29 mouse cellular contexts compared by ENCODE assay signal in the genomic region with DNA sequence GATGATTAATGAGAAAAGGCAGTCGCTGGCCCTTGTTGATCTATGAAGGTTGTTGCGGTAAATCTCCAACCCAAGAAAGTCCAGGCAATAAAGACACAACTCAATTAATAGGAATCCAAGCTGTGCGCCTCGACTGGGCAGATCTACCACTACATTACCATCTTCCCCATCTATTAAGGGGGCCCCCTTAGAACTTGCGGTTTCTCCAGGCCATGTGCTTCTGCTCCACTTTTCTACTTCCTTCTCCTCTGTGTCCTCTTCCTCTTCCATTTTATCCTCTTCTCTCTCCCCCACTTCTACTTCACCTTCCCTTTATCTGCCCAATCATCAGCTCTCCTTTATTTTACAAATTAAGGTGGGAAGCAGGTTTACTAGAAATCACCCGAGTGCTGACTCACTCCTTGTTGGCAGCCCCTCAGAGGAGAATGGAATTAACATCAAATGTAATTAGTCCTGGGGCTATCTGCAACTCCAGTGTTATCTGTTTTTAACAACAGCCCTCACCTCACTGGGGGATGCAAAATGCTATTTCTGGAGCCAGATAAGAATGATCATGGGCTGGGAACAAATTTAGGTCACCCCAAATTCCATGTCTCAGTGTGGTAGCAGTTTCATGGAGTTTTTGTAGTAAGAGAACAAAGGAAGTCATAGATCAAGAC. TPM values are rescaled to one million over a fixed set of nuclear protein-coding genes. Genes with fewer than 3 reads are reported as not detected.
A peak's percentile ranks its signal among the peaks of the same experiment; 100 is the strongest.
DNase-seq lines count a peak whose midpoint lies in the region; ATAC-seq and TF ChIP-seq lines count a peak whose summit lies in the region.
"Had no signal": no experiment of that assay in that cellular context is flagged by ENCODE, and none has a peak within 500 bp of the region (broad histone marks: within the 10 kb centered on the region; RNA-seq: fewer than 3 reads in every experiment).

No protein-coding gene starts in this region.

- H3K4me2 ChIP-seq in liver, embryonic 16.5 days (ENCODE audit: low read depth, low read length): 0 out of 2 replicates have a peak overlapping the region, but pooled peaks have one; percentile 6
- H3K4me2 ChIP-seq: forebrain, embryonic 15.5 days; heart, embryonic 11.5 days; hindbrain, embryonic 13.5 days; lung, embryonic 14.5 days; midbrain, embryonic 11.5 days had no signal

- intact Hi-C loops in left cerebral cortex, postnatal 25 days (cut with DNase I): no loop called here

- peak; percentile 84 to 87 for TF ChIP-seq EP300 in MEL (IDR thresholded peaks at IDR 0.05; ENCODE audit: low read depth in 1 of 2, low read length in 2 of 2)

- H3K27me3 ChIP-seq in E14TG2a.4 (ENCODE audit: insufficient read depth, low read length) (0 out of 2 replicates have a peak, but pooled peaks cover 3% of the 10 kb centered on the region), MEL (ENCODE audit: control insufficient read depth in 1 of 2, insufficient read depth in 2 of 2, low read length in 2 of 2) (no peaks in the 10 kb centered on the region)
- no peaks in the 10 kb centered on the region for H3K27me3 ChIP-seq in liver, embryonic 16.5 days (ENCODE audit: control insufficient read depth, insufficient read depth, low read depth, low read length)
- H3K27me3 ChIP-seq: forebrain, embryonic 15.5 days; hindbrain, embryonic 13.5 days had no signal

- ATAC-seq in liver, embryonic 16.5 days (ENCODE audit: low read depth): no peak
- ATAC-seq: forebrain, embryonic 15.5 days; midbrain, embryonic 16.5 days had no signal

- H3K4me1 ChIP-seq in E14TG2a.4 (replicated peaks; ENCODE audit: low read depth, low read length) (peaks cover 69% of the 10 kb centered on the region), MEL (ENCODE audit: control insufficient read depth in 1 of 2, insufficient read depth in 2 of 2, low read length in 2 of 2) (peaks cover 30 to 57% of the 10 kb centered on the region in 2 experiments)
- H3K4me1 ChIP-seq in liver, embryonic 16.5 days (ENCODE audit: control insufficient read depth, low read depth, low read length): peaks cover 41% of the 10 kb centered on the region

- TF ChIP-seq POLR2A in MEL (IDR thresholded peaks at IDR 0.05; ENCODE audit: control insufficient read depth in 1 of 2, insufficient read depth in 1 of 2, low read depth in 1 of 2, low read length in 2 of 2, poor library complexity in 1 of 2): no peak

- H3K27ac ChIP-seq in MEL (ENCODE audit: control insufficient read depth, low read depth, low read length): peak overlapping the region; percentile 88
- peak overlapping the region; percentile 12; the same call in 1 of the 2 replicates for H3K27ac ChIP-seq in liver, embryonic 16.5 days (ENCODE audit: low read length)
- no peak overlapping the region for H3K27ac ChIP-seq in layer of hippocampus, adult 2 months
- H3K27ac ChIP-seq: forebrain, embryonic 15.5 days; hindbrain, embryonic 13.5 days had no signal

- 0 out of 2 replicates have a peak, but pooled peaks cover 4% of the 10 kb centered on the region for H3K79me2 ChIP-seq in MEL (ENCODE audit: control insufficient read depth, insufficient read depth, low read length, poor library complexity)

- 37% methylated on average over 6 of the region's 6 CpGs for WGBS in liver, embryonic 16.5 days (ENCODE audit: insufficient replicate concordance)

- no peak for TF ChIP-seq CTCF in E14TG2a.4 (conservative IDR thresholded peaks at IDR 0.05; ENCODE audit: low read length)
- TF ChIP-seq CTCF in MEL (IDR thresholded peaks at IDR 0.05 in 2 of 3, conservative IDR thresholded peaks at IDR 0.05 in 1 of 3; ENCODE audit: control insufficient read depth in 1 of 3, insufficient read depth in 1 of 3, low read depth in 2 of 3, low read length in 3 of 3, poor library complexity in 1 of 3, severe bottlenecking in 1 of 3): no peak
- no peak for TF ChIP-seq CTCF in layer of hippocampus, adult 2 months (conservative IDR thresholded peaks at IDR 0.05)

- peaks cover 18% of the 10 kb centered on the region for H3K36me3 ChIP-seq in E14TG2a.4 (ENCODE audit: insufficient read depth, low read length)
- peaks cover 0 to 35% of the 10 kb centered on the region in 2 experiments; a peak in 2 of 4 replicates for H3K36me3 ChIP-seq in MEL (ENCODE audit: control insufficient read depth in 1 of 2, insufficient read depth in 2 of 2, low read length in 2 of 2)
- no peaks in the 10 kb centered on the region for H3K36me3 ChIP-seq in liver, embryonic 16.5 days (ENCODE audit: control insufficient read depth, insufficient read depth)
- H3K36me3 ChIP-seq: forebrain, embryonic 15.5 days; hindbrain, embryonic 13.5 days had no signal

- peak overlapping the region; percentile 62 for H3K4me3 ChIP-seq in E14TG2a.4 (replicated peaks; ENCODE audit: low read length)
- peak overlapping the region in 1 of 2 experiments; percentile 19; a peak in 2 of 4 replicates for H3K4me3 ChIP-seq in MEL (ENCODE audit: control insufficient read depth in 1 of 2, insufficient read depth in 1 of 2, low read depth in 2 of 2, low read length in 2 of 2)
- no peak overlapping the region for H3K4me3 ChIP-seq in liver, embryonic 16.5 days (ENCODE audit: low read depth, low read length)
- no peak overlapping the region for H3K4me3 ChIP-seq in layer of hippocampus, adult 2 months
- H3K4me3 ChIP-seq: forebrain, embryonic 15.5 days; gastrocnemius, adult 2 months; hindbrain, embryonic 13.5 days had no signal

- peak; percentile 82 for DNase-seq in MEL (ENCODE audit: low read depth, low spot score)
- DNase-seq in c-Kit-positive CD71-positive TER-119-negative erythroid progenitor cells, embryonic 14.5 days (ENCODE audit: low read depth): peak; percentile 44
- DNase-seq in layer of hippocampus, adult 2 months (ENCODE audit: low spot score in 2 of 2): no peak
- DNase-seq in layer of hippocampus, adult 8-10 months (ENCODE audit: low spot score in 2 of 2): no peak
- no peak for DNase-seq in left cerebral cortex, postnatal 25 days (ENCODE audit: low spot score in 2 of 2)
- DNase-seq: adrenal gland, postnatal 14 days; cerebellum, adult 2 months; cerebellum, postnatal 25 days; gastrocnemius, adult 2 months; gastrocnemius, postnatal 36 days; heart, adult 18-20 months; heart, postnatal 4 days; kidney, adult 11 months; kidney, postnatal 14 days; left cerebral cortex, postnatal 4 days; lung, embryonic 14.5 days; lung, postnatal 14 days; right cerebral cortex, postnatal 25 days; spleen, adult 18-20 months; thymus, postnatal 14 days had no signal

- TF ChIP-seq RAD21 in MEL (IDR thresholded peaks at IDR 0.05; ENCODE audit: low read depth, low read length): no peak

- peak overlapping the region; percentile 20 for H3K9ac ChIP-seq in MEL (ENCODE audit: control insufficient read depth, low read depth, low read length, poor library complexity, severe bottlenecking)
- no peak overlapping the region for H3K9ac ChIP-seq in liver, embryonic 16.5 days (ENCODE audit: low read depth, low read length)
- H3K9ac ChIP-seq: forebrain, embryonic 15.5 days; hindbrain, embryonic 13.5 days; lung, embryonic 14.5 days had no signal

- H3K9me3 ChIP-seq in E14TG2a.4 (ENCODE audit: low read length): peaks cover 11% of the 10 kb centered on the region; the same call in 1 of the 2 replicates
- H3K9me3 ChIP-seq in MEL (replicated peaks; ENCODE audit: insufficient read depth, low read length): no peaks in the 10 kb centered on the region
- H3K9me3 ChIP-seq in liver, embryonic 16.5 days (replicated peaks; ENCODE audit: control insufficient read depth, low read length): no peaks in the 10 kb centered on the region
- H3K9me3 ChIP-seq: forebrain, embryonic 15.5 days; hindbrain, embryonic 13.5 days had no signal

TF ChIP-seq in MEL, 35 proteins besides CTCF, POLR2A, EP300 and RAD21 (continues in another document):
- TF ChIP-seq ELF1 (IDR thresholded peaks at IDR 0.05; ENCODE audit: low read depth, low read length): peak; percentile 15; the same call in 1 of the 2 replicates
- TF ChIP-seq KAT2A (conservative IDR thresholded peaks at IDR 0.05; ENCODE audit: low read depth, low read length): no peak; the same call in 1 of the 2 replicates
- no peak for TF ChIP-seq E2F4 (IDR thresholded peaks at IDR 0.05; ENCODE audit: borderline replicate concordance, low read depth, low read length)
- TF ChIP-seq HCFC1 (IDR thresholded peaks at IDR 0.05; ENCODE audit: low read depth, low read length): peak; percentile 11; the same call in 1 of the 2 replicates
- TF ChIP-seq JUND (IDR thresholded peaks at IDR 0.05; ENCODE audit: low read depth, low read length): no peak
- no peak for TF ChIP-seq POLR2AphosphoS2 (IDR thresholded peaks at IDR 0.05; ENCODE audit: low read length)
- peak; percentile 95 for TF ChIP-seq GATA1 (IDR thresholded peaks at IDR 0.05; ENCODE audit: low read depth, low read length)
- TF ChIP-seq GABPA (IDR thresholded peaks at IDR 0.05; ENCODE audit: low read depth, low read length): no peak
- TF ChIP-seq MXI1 (IDR thresholded peaks at IDR 0.05; ENCODE audit: low read depth, low read length): peak; percentile 81
- no peak for TF ChIP-seq POLR2AphosphoS5 (IDR thresholded peaks at IDR 0.05; ENCODE audit: borderline replicate concordance, low read depth, low read length)
- TF ChIP-seq TAL1 (IDR thresholded peaks at IDR 0.05; ENCODE audit: low read length): peak; percentile 37; the same call in 1 of the 2 replicates

RNA-seq across cellular contexts. Expression of a gene that starts 2.7 kb away (rescaled TPM):
- 15.3 and 19.7 TPM in 2 replicates for total RNA-seq in MEL (2012; rRNA removed)
- polyA plus RNA-seq in MEL (2012; ENCODE audit: insufficient read depth in 1 of 2, insufficient read length in 2 of 2, low read depth in 1 of 2, low replicate concordance in 2 of 2, missing spikeins in 1 of 2): 10 to 100 TPM in 1 of 2 experiments, not detected in 1; 23.5 TPM
- polyA plus RNA-seq in liver, embryonic 16.5 days (2015; fragmentation: Nextera tagmentation; extraction: Ambion mirVana): 5.7 and 7.6 TPM in 2 replicates
- total RNA-seq in layer of hippocampus, adult 2 months (2021): 10 to 100 TPM; 14.8 TPM
- 10 to 100 TPM; 14.9 to 22.3 (median 19.0) TPM for total RNA-seq in layer of hippocampus, adult 8-10 months (2022)
- total RNA-seq in left cerebral cortex, postnatal 25 days (2021): 10 to 100 TPM; 10.3 to 10.6 TPM

RNA-seq across cellular contexts. Expression of a gene that starts 46.0 kb away (rescaled TPM):
- total RNA-seq in MEL (2012; rRNA removed): 0.07 and 0.27 TPM in 2 replicates
- polyA plus RNA-seq in MEL (2012; ENCODE audit: insufficient read depth in 1 of 2, insufficient read length in 2 of 2, low read depth in 1 of 2, low replicate concordance in 2 of 2, missing spikeins in 1 of 2): under 1 TPM in 1 of 2 experiments, not detected in 1; 0.72 TPM
- polyA plus RNA-seq in liver, embryonic 16.5 days (2015; fragmentation: Nextera tagmentation; extraction: Ambion mirVana): 2.0 and 2.5 TPM in 2 replicates
- total RNA-seq in layer of hippocampus, adult 2 months (2021): 1 to 10 TPM; 3.0 to 3.9 TPM
- total RNA-seq in layer of hippocampus, adult 8-10 months (2022): 1 to 10 TPM; 3.1 to 6.0 (median 3.6) TPM
- 1 to 10 TPM; 3.6 to 4.2 TPM for total RNA-seq in left cerebral cortex, postnatal 25 days (2021)
- total RNA-seq: megakaryocyte, adult 5-6 weeks; neutrophil, adult 5-6 weeks had no signal

RNA-seq across cellular contexts. Expression of a gene that starts 55.1 kb away (rescaled TPM):
- 25.8 and 26.0 TPM in 2 replicates for total RNA-seq in MEL (2012; rRNA removed)
- polyA plus RNA-seq in MEL (2012; ENCODE audit: insufficient read depth in 1 of 2, insufficient read length in 2 of 2, low read depth in 1 of 2, low replicate concordance in 2 of 2, missing spikeins in 1 of 2): 100 to 1,000 TPM in 1 of 2 experiments, 10 to 100 TPM in 1; 34.4 to 145 TPM
- polyA plus RNA-seq in liver, embryonic 16.5 days (2015; fragmentation: Nextera tagmentation; extraction: Ambion mirVana): 6.8 and 8.2 TPM in 2 replicates
- 10 to 100 TPM; 38.0 to 40.5 TPM for total RNA-seq in layer of hippocampus, adult 2 months (2021)
- total RNA-seq in layer of hippocampus, adult 8-10 months (2022): 10 to 100 TPM; 39.6 to 42.8 (median 41.1) TPM
- 10 to 100 TPM; 37.4 to 40.7 TPM for total RNA-seq in left cerebral cortex, postnatal 25 days (2021)

Comparison
In these comparisons a context has a peak if more than half of its experiments do, and no peak if none do; other contexts are left out.
1. DNase-seq: peak in MEL (single experiment) and c-Kit-positive CD71-positive TER-119-negative erythroid progenitor cells, embryonic 14.5 days (single experiment); none in layer of hippocampus, adult 2 months (0 of 2), layer of hippocampus, adult 8-10 months (0 of 2) and left cerebral cortex, postnatal 25 days (0 of 2).